Mouse (Mus musculus) liver, postnatal 0 days (tissue): ENCODE data around the gene 1110065P20Rik. TPM values are rescaled to one million over a fixed set of nuclear protein-coding genes. Genes with fewer than 3 reads are reported as not detected.
A peak's percentile ranks its signal among the peaks of the same experiment; 100 is the strongest.

Experiments used
- ATAC-seq: fragments of 200-750 bp; cut with Nextera tagmentation; 2 replicates; pipeline ENCODE4 v1.8.0; 2017; ENCODE audit warnings: mild to moderate bottlenecking, moderate library complexity
- DNase-seq: peaks from one replicate; pipeline ENCODE4 v3.0.0-alpha.2; 2016
- H3K27ac ChIP-seq: fragments of 300-500 bp; sonication (generic); 2 replicates; pipeline ENCODE4 v1.5.1; 2014; ENCODE audit warnings: antibody characterized with exemption, moderate library complexity, mild to moderate bottlenecking, low read depth
- H3K27me3 ChIP-seq: fragments of 300-500 bp; sonication (generic); 2 replicates; pipeline ENCODE4 v1.6.1; 2014; ENCODE audit warnings: low read length, control low read depth, mixed read lengths; ENCODE audit not compliant: insufficient read depth
- H3K36me3 ChIP-seq: fragments of 300-500 bp; sonication (generic); replicated peaks from 2 replicates; pipeline ENCODE4 v1.6.1; 2014; ENCODE audit warnings: mild to moderate bottlenecking, control low read depth, low read length, moderate library complexity, mixed read lengths; ENCODE audit not compliant: insufficient read depth
- H3K4me1 ChIP-seq: fragments of 300-500 bp; sonication (generic); 2 replicates; pipeline ENCODE4 v1.6.1; 2014; ENCODE audit warnings: antibody characterized with exemption, mild to moderate bottlenecking, control low read depth; ENCODE audit not compliant: insufficient read depth
- H3K4me2 ChIP-seq: fragments of 300-500 bp; sonication (generic); 2 replicates; pipeline ENCODE4 v1.6.1; 2014; ENCODE audit warnings: low read depth, mild to moderate bottlenecking, low read length, moderate library complexity, mixed read lengths
- H3K4me3 ChIP-seq: fragments of 300-500 bp; sonication (generic); 2 replicates; pipeline ENCODE4 v1.5.1; 2014; ENCODE audit warnings: low read depth, low read length
- H3K9ac ChIP-seq: fragments of 300-500 bp; sonication (generic); replicated peaks from 2 replicates; pipeline ENCODE4 v1.6.1; 2014; ENCODE audit warnings: mild to moderate bottlenecking, moderate library complexity
- H3K9me3 ChIP-seq: fragments of 300-500 bp; sonication (generic); 2 replicates; pipeline ENCODE4 v1.6.1; 2016; ENCODE audit warnings: mild to moderate bottlenecking, control low read depth, low read length, mixed read lengths
- CTCF ChIP-seq: sonication (generic); IDR thresholded peaks from 2 replicates; pipeline ENCODE4 v1.5.1; 2016; ENCODE audit warnings: antibody characterized with exemption, low read depth
- EP300 ChIP-seq: IDR thresholded peaks from 2 replicates; pipeline ENCODE4 v1.6.1; 2016; ENCODE audit warnings: antibody characterized with exemption, low read depth, mild to moderate bottlenecking
- WGBS: fragments of 180-500 bp; shearing (Covaris S2); extraction: QIAGEN DNeasy Blood & Tissue Kit; methylation state at CpG from one replicate; pipeline ENCODE4 v1.1.7; 2014; ENCODE audit not compliant: insufficient replicate concordance; 5-methylcytosine and 5-hydroxymethylcytosine counted together
- polyA plus RNA-seq: library from polyadenylated mRNA; unstranded; fragments of >200 nt; fragmentation: Nextera tagmentation; extraction: Ambion mirVana; gene quantifications from 2 replicates; pipeline ENCODE4 v1.2.1, GENCODE M21; 2015

Gene 1110065P20Rik
- polyA plus RNA-seq, 1 experiment from 2014 or later, result 19.1 TPM

GRCm38 (mm10) chr4:124861283-124862188 lies 10.5 kb upstream of the 1110065P20Rik start, which contains the start of gene Maneal:
TSS of gene Maneal (minus strand) at chr4:124862171.
- no peaks in the 10 kb centered on the region for H3K36me3 ChIP-seq
- H3K9me3 ChIP-seq, result no peaks in the 10 kb centered on the region
- no peak within 1 kb of the TSS for H3K9ac ChIP-seq
- ATAC-seq (no peak), DNase-seq (no peak)
- peaks cover 31% of the 10 kb centered on the region for H3K27me3 ChIP-seq
- TF ChIP-seq EP300 (no peak), CTCF (no peak)
- H3K4me1 ChIP-seq, result no peaks in the 10 kb centered on the region
- H3K4me2 ChIP-seq, result peak within 1 kb of the TSS; percentile 50
- H3K4me3 ChIP-seq, result peak within 1 kb of the TSS; percentile 25
- 6% methylated on average over 51 of the region's 77 CpGs for WGBS
- H3K27ac ChIP-seq, result no peak within 1 kb of the TSS

GRCm38 (mm10) chr4:124860446-124860845 lies 9.4 kb upstream of the 1110065P20Rik start:
- Histone ChIP-seq H3K4me3 (no peak overlapping the region), H3K36me3 (peaks cover 6% of the 10 kb centered on the region), H3K4me2 (no peak overlapping the region), H3K27ac (no peak overlapping the region), H3K9ac (no peak overlapping the region), H3K27me3 (peaks cover 31% of the 10 kb centered on the region), H3K9me3 (no peaks in the 10 kb centered on the region), H3K4me1 (no peaks in the 10 kb centered on the region)
- whole genome bisulfite sequencing, result 10% methylated on average over 7 of the region's 7 CpGs
- DNase-seq (peak; percentile 76), ATAC-seq (no peak)
- no peak for TF ChIP-seq EP300
- no peak for TF ChIP-seq CTCF

- H3K9ac ChIP-seq, result no peak overlapping the region
- no peaks in the 10 kb centered on the region for H3K4me1 ChIP-seq
- H3K36me3 ChIP-seq, result peaks cover 21% of the 10 kb centered on the region
- ATAC-seq (no peak), DNase-seq (no peak)
- H3K27me3 ChIP-seq, result peaks cover 27% of the 10 kb centered on the region
- no peaks in the 10 kb centered on the region for H3K9me3 ChIP-seq
- TF ChIP-seq EP300, result no peak
- no peak for TF ChIP-seq CTCF
- no peak overlapping the region for H3K4me3 ChIP-seq
- no peak overlapping the region for H3K27ac ChIP-seq
- WGBS, result 59% methylated on average over 5 of the region's 5 CpGs
- H3K4me2 ChIP-seq, result no peak overlapping the region
Measured at GRCm38 (mm10) chr4:124858370-124858769, 7.4 kb upstream of the 1110065P20Rik start.

- TF ChIP-seq EP300, result no peak
- TF ChIP-seq CTCF, result no peak
- DNase-seq (no peak), ATAC-seq (no peak)
- Histone ChIP-seq H3K36me3 (peaks cover 22% of the 10 kb centered on the region), H3K9ac (no peak overlapping the region), H3K27me3 (peaks cover 10% of the 10 kb centered on the region), H3K4me3 (no peak overlapping the region), H3K27ac (no peak overlapping the region), H3K4me1 (peaks cover 9% of the 10 kb centered on the region), H3K9me3 (no peaks in the 10 kb centered on the region), H3K4me2 (no peak overlapping the region)
- WGBS, result 88% methylated on average over 8 of the region's 8 CpGs
Measured at GRCm38 (mm10) chr4:124856294-124856693, 5.3 kb upstream of the 1110065P20Rik start.

GRCm38 (mm10) chr4:124850261-124850913 lies 609 bp downstream of the 1110065P20Rik start, which contains the start of gene Yrdc:
TSS of gene Yrdc (plus strand) at chr4:124850679.
- H3K4me1 ChIP-seq, result peaks cover 14% of the 10 kb centered on the region
- H3K9ac ChIP-seq, result peak within 1 kb of the TSS; percentile 94
- TF ChIP-seq EP300 (no peak), CTCF (no peak)
- peak within 1 kb of the TSS; percentile 83 for H3K4me2 ChIP-seq
- DNase-seq, result peak; percentile 96
- H3K27me3 ChIP-seq, result no peaks in the 10 kb centered on the region
- under 1% methylated on average over 55 of the region's 90 CpGs for WGBS
- no peaks in the 10 kb centered on the region for H3K9me3 ChIP-seq
- H3K4me3 ChIP-seq, result peak within 1 kb of the TSS; percentile 99
- peaks cover 16% of the 10 kb centered on the region for H3K36me3 ChIP-seq
- H3K27ac ChIP-seq, result peak within 1 kb of the TSS; percentile 96
- ATAC-seq, result peak; percentile 94
